Mouse (Mus musculus) hindbrain, embryonic 13.5 days (tissue): ENCODE data around the gene Nup88. TPM values are rescaled to one million over a fixed set of nuclear protein-coding genes. Genes with fewer than 3 reads are reported as not detected.
"Not testable (repeated sequence)": the region's sequence is repeated elsewhere in the genome, so short reads cannot be mapped to it uniquely, and the experiment has no call there.

Experiments
- ATAC-seq: fragments of 200-750 bp; cut with Nextera tagmentation; 2 replicates; pipeline ENCODE4 v1.8.0; 2017; ENCODE audit warnings: moderate TSS enrichment; ENCODE audit not compliant: low FRiP score
- H3K27ac ChIP-seq: fragments of 300-500 bp; sonication (generic); 2 replicates; pipeline ENCODE4 v1.5.1; 2015; ENCODE audit warnings: inconsistent platforms, mild to moderate bottlenecking, moderate library complexity
- H3K27me3 ChIP-seq: fragments of 300-500 bp; sonication (generic); 2 replicates; pipeline ENCODE4 v1.6.1; 2015; ENCODE audit warnings: mild to moderate bottlenecking, inconsistent platforms
- H3K36me3 ChIP-seq: fragments of 300-500 bp; sonication (generic); 2 replicates; pipeline ENCODE4 v1.6.1; 2015; ENCODE audit warnings: mild to moderate bottlenecking, inconsistent platforms
- H3K4me1 ChIP-seq: fragments of 300-500 bp; sonication (generic); replicated peaks from 2 replicates; pipeline ENCODE4 v1.6.1; 2015; ENCODE audit warnings: inconsistent platforms
- H3K4me2 ChIP-seq: fragments of 300-500 bp; sonication (generic); 2 replicates; pipeline ENCODE4 v1.6.1; 2015; ENCODE audit warnings: inconsistent platforms, mild to moderate bottlenecking, moderate library complexity
- H3K4me3 ChIP-seq: fragments of 300-500 bp; sonication (generic); 2 replicates; pipeline ENCODE4 v1.5.1; 2015; ENCODE audit warnings: mild to moderate bottlenecking, inconsistent platforms
- H3K9ac ChIP-seq: fragments of 300-500 bp; sonication (generic); 2 replicates; pipeline ENCODE4 v1.6.1; 2015; ENCODE audit warnings: mild to moderate bottlenecking, inconsistent platforms
- H3K9me3 ChIP-seq: fragments of 300-500 bp; sonication (generic); 2 replicates; pipeline ENCODE4 v1.6.1; 2016; ENCODE audit warnings: inconsistent platforms
- WGBS: fragments of 180-500 bp; shearing (Covaris S2); methylation state at CpG from one replicate; pipeline ENCODE4 v1.1.7; 2015; 5-methylcytosine and 5-hydroxymethylcytosine counted together
- polyA plus RNA-seq: library from polyadenylated mRNA; unstranded; fragments of >200 nt; fragmentation: Nextera tagmentation; extraction: Ambion mirVana; gene quantifications from 2 replicates; pipeline ENCODE4 v1.2.1, GENCODE M21; 2015

Gene Nup88
- polyA plus RNA-seq, 1 experiment from 2014 or later, result 121 TPM

- not testable (repeated sequence) for H3K9ac ChIP-seq, H3K9me3 ChIP-seq, H3K4me1 ChIP-seq, H3K4me3 ChIP-seq, H3K27me3 ChIP-seq, ATAC-seq, H3K27ac ChIP-seq, H3K4me2 ChIP-seq
- peaks cover 47% of the 10 kb centered on the region for H3K36me3 ChIP-seq
- WGBS, result 97% methylated on average over 5 of the region's 5 CpGs
Measured at GRCm38 (mm10) chr11:70898182-70898581, 71.6 kb downstream of the Nup88 start.

- H3K4me2 ChIP-seq, result no peak overlapping the region
- 93% methylated on average over 3 of the region's 3 CpGs for WGBS
- H3K9ac ChIP-seq, result no peak overlapping the region
- H3K4me3 ChIP-seq, result no peak overlapping the region
- H3K27me3 ChIP-seq, result no peaks in the 10 kb centered on the region
- no peaks in the 10 kb centered on the region for H3K9me3 ChIP-seq
- no peak overlapping the region for H3K27ac ChIP-seq
- H3K4me1 ChIP-seq, result no peaks in the 10 kb centered on the region
- no peak for ATAC-seq
- H3K36me3 ChIP-seq, result peaks cover 44% of the 10 kb centered on the region
Measured at GRCm38 (mm10) chr11:70897680-70898079, 72.1 kb downstream of the Nup88 start.

Other genes starting within 250 kb of the Nup88 start
- gene Zfp3, start 205.8 kb downstream of the Nup88 start, polyA plus RNA-seq, result 14.2 and 15.0 TPM in 2 replicates
- 0.30 TPM in 1 of 2 replicates, not detected in the other for gene Scimp, start 157.4 kb downstream of the Nup88 start, polyA plus RNA-seq
- gene Rabep1, start 125.2 kb downstream of the Nup88 start, polyA plus RNA-seq, result 83.1 and 87.5 TPM in 2 replicates
- 72.1 and 73.0 TPM in 2 replicates for gene Rpain, start 240 bp upstream of the Nup88 start, polyA plus RNA-seq
- 191 and 192 TPM in 2 replicates for gene C1qbp, start 13.1 kb upstream of the Nup88 start, polyA plus RNA-seq
- gene Dhx33, start 34.5 kb upstream of the Nup88 start, polyA plus RNA-seq, result 13.9 and 14.4 TPM in 2 replicates
- gene Mis12, start 49.6 kb upstream of the Nup88 start, polyA plus RNA-seq, result 39.0 and 40.9 TPM in 2 replicates
- gene Derl2, start 49.9 kb upstream of the Nup88 start, polyA plus RNA-seq, result 30.7 and 34.7 TPM in 2 replicates
- gene 6330403K07Rik, start 63.5 kb upstream of the Nup88 start, polyA plus RNA-seq, result 601 TPM in 2 replicates
- not detected in 2 replicates for gene Nlrp1a, start 174.7 kb upstream of the Nup88 start, polyA plus RNA-seq